Mouse (Mus musculus) layer of hippocampus, adult 2 months (tissue): ENCODE results near the gene Vapa. TPM values are rescaled to one million over a fixed set of nuclear protein-coding genes. Genes with fewer than 3 reads are reported as not detected.

Experiments used
- DNase-seq, 2 experiments: peaks; one replicate each; pipeline ENCODE4 v3.0.0; 2022; ENCODE audit warnings: low spot score in 2 of 2
- H3K27ac ChIP-seq: fragments of 200-600 bp; 2 replicates; pipeline ENCODE4 v1.8.1; 2022
- H3K4me3 ChIP-seq: fragments of 200-600 bp; 2 replicates; pipeline ENCODE4 v1.8.1; 2022; ENCODE audit warnings: mild to moderate bottlenecking
- CTCF ChIP-seq: fragments of 200-600 bp; conservative IDR thresholded peaks from 2 replicates; pipeline ENCODE4 v1.8.1; 2022; ENCODE audit warnings: antibody characterized with exemption, mild to moderate bottlenecking, moderate library complexity
- long read RNA-seq, 2 experiments: library from polyadenylated mRNA; stranded (forward); transcript quantifications; one replicate each; pipeline ENCODE4 v2.0.0; 2021; ENCODE audit warnings: borderline mapping rate in 2 of 2
- total RNA-seq, 2 experiments: library from RNA; stranded (reverse); gene quantifications; 2 replicates each; pipeline ENCODE4 v1.2.3; 2021

The Vapa gene
- total RNA-seq, result 100 to 1,000 TPM; 131 to 137 TPM
- long read RNA-seq, experiment 1, transcript Vapa-201 (6 exons, 3,369 nt), result major isoform, 226 of 230 reads
- long read RNA-seq, experiment 1, partial matches to known transcripts, result 0 of 230 reads
- long read RNA-seq, experiment 1, other reads (novel, unspliced or antisense), result 4 of 230 reads
- long read RNA-seq, experiment 2, transcript Vapa-201 (6 exons, 3,369 nt), result major isoform, 324 of 340 reads
- long read RNA-seq, experiment 2, partial matches to known transcripts, result 2 of 340 reads
- long read RNA-seq, experiment 2, other reads (novel, unspliced or antisense), result 14 of 340 reads

GRCm38 (mm10) chr17:65613463-65614412 is at the start of gene Vapa:
Vapa (minus strand) TSS chr17:65613555.
- DNase-seq, result peak; percentile 97 to 99
- Histone ChIP-seq H3K4me3 (peak within 1 kb of the TSS; percentile 90), H3K27ac (peak within 1 kb of the TSS; percentile 100)
- no peak for TF ChIP-seq CTCF

GRCm38 (mm10) chr17:65662662-65663061 is 49.3 kb upstream of the Vapa start:
- no peak for DNase-seq
- Histone ChIP-seq H3K27ac (no peak overlapping the region), H3K4me3 (no peak overlapping the region)
- TF ChIP-seq CTCF, result no peak

- Histone ChIP-seq H3K27ac (no peak overlapping the region), H3K4me3 (no peak overlapping the region)
- TF ChIP-seq CTCF, result no peak
- DNase-seq, result no peak
Observed at GRCm38 (mm10) chr17:65658416-65658815, 45.1 kb upstream of the Vapa start.

- no peak overlapping the region for H3K4me3 ChIP-seq
- TF ChIP-seq CTCF, result no peak
- H3K27ac ChIP-seq, result no peak overlapping the region
- DNase-seq, result no peak
Observed at GRCm38 (mm10) chr17:65657958-65658357, 44.6 kb upstream of the Vapa start.

GRCm38 (mm10) chr17:65656731-65657130 is 43.4 kb upstream of the Vapa start:
- no peak for DNase-seq
- no peak for TF ChIP-seq CTCF
- no peak overlapping the region for H3K27ac ChIP-seq
- no peak overlapping the region for H3K4me3 ChIP-seq

GRCm38 (mm10) chr17:65656076-65656475 is 42.7 kb upstream of the Vapa start:
- TF ChIP-seq CTCF, result no peak
- no peak overlapping the region for H3K27ac ChIP-seq
- H3K4me3 ChIP-seq, result no peak overlapping the region
- DNase-seq, result no peak

- no peak for DNase-seq
- H3K27ac ChIP-seq, result no peak overlapping the region
- H3K4me3 ChIP-seq, result no peak overlapping the region
- TF ChIP-seq CTCF, result no peak
Observed at GRCm38 (mm10) chr17:65655608-65656007, 42.3 kb upstream of the Vapa start.

GRCm38 (mm10) chr17:65650598-65650997 is 37.2 kb upstream of the Vapa start:
- Histone ChIP-seq H3K27ac (no peak overlapping the region), H3K4me3 (no peak overlapping the region)
- TF ChIP-seq CTCF, result no peak
- no peak for DNase-seq

GRCm38 (mm10) chr17:65649175-65649493 is 35.8 kb upstream of the Vapa start:
- no peak for DNase-seq
- Histone ChIP-seq H3K27ac (no peak overlapping the region), H3K4me3 (no peak overlapping the region)
- no peak for TF ChIP-seq CTCF

- no peak for DNase-seq
- no peak for TF ChIP-seq CTCF
- no peak overlapping the region for H3K27ac ChIP-seq
- no peak overlapping the region for H3K4me3 ChIP-seq
Observed at GRCm38 (mm10) chr17:65648371-65649174, 35.2 kb upstream of the Vapa start.

- no peak overlapping the region for H3K4me3 ChIP-seq
- no peak for TF ChIP-seq CTCF
- no peak for DNase-seq
- no peak overlapping the region for H3K27ac ChIP-seq
Observed at GRCm38 (mm10) chr17:65647961-65648360, 34.6 kb upstream of the Vapa start.

GRCm38 (mm10) chr17:65647226-65647625 is 33.9 kb upstream of the Vapa start:
- no peak overlapping the region for H3K4me3 ChIP-seq
- no peak for DNase-seq
- no peak overlapping the region for H3K27ac ChIP-seq
- TF ChIP-seq CTCF, result no peak

- no peak for DNase-seq
- Histone ChIP-seq H3K27ac (peak overlapping the region; percentile 85), H3K4me3 (no peak overlapping the region)
- TF ChIP-seq CTCF, result no peak
Observed at GRCm38 (mm10) chr17:65643579-65643978, 30.2 kb upstream of the Vapa start.
